Mouse (Mus musculus) CH12.LX (cell line): Measurements from ENCODE around the gene Cbwd1.
A peak's percentile ranks its signal among the peaks of the same experiment; 100 is the strongest.

Experiments
- CTCF ChIP-seq, 2 experiments: IDR thresholded peaks in 1 of 2; conservative IDR thresholded peaks in 1 of 2; 2 replicates each; pipeline ENCODE4 v1.5.1; 2011 to 2012; ENCODE audit warnings: low read depth in 2 of 2, low read length in 2 of 2, improper control_type of control experiment in 1 of 2, inconsistent platforms in 1 of 2, mild to moderate bottlenecking in 1 of 2, moderate library complexity in 1 of 2
- MAFK ChIP-seq: IDR thresholded peaks from 2 replicates; pipeline ENCODE4 v1.6.1; 2011; ENCODE audit warnings: low read length, improper control_type of control experiment; ENCODE audit not compliant: insufficient replicate concordance
- MEF2A ChIP-seq: IDR thresholded peaks from 2 replicates; pipeline ENCODE4 v1.6.1; 2014; ENCODE audit warnings: low read depth, mild to moderate bottlenecking, inconsistent platforms, low read length, improper control_type of control experiment, borderline replicate concordance
- POLR2A ChIP-seq: IDR thresholded peaks from 2 replicates; pipeline ENCODE4 v1.6.1; 2011; ENCODE audit warnings: low read depth, mild to moderate bottlenecking, improper control_type of control experiment, low read length
- POLR2AphosphoS2 ChIP-seq: IDR thresholded peaks from 2 replicates; pipeline ENCODE4 v1.6.1; 2011; ENCODE audit warnings: low read depth, low read length, improper control_type of control experiment
- USF1 ChIP-seq: IDR thresholded peaks from 2 replicates; pipeline ENCODE4 v1.6.1; 2014; ENCODE audit warnings: low read depth, mild to moderate bottlenecking, inconsistent platforms, low read length, improper control_type of control experiment
- ZKSCAN1 ChIP-seq: IDR thresholded peaks from 2 replicates; pipeline ENCODE4 v1.6.1; 2012; ENCODE audit warnings: low read depth, inconsistent platforms, low read length, improper control_type of control experiment, borderline replicate concordance
- ZNF384 ChIP-seq: IDR thresholded peaks from 2 replicates; pipeline ENCODE4 v1.6.1; 2012; ENCODE audit warnings: low read depth, low read length, improper control_type of control experiment, inconsistent platforms

GRCm38 (mm10) chr19:24885504-24885903, 75.9 kb downstream of the Cbwd1 start:
- TF ChIP-seq POLR2AphosphoS2 (no peak), USF1 (no peak), POLR2A (no peak), CTCF (conservative IDR thresholded peaks at IDR 0.05 in 1 of 2, IDR thresholded peaks at IDR 0.05 in 1 of 2; ENCODE audit: low read depth in 2 of 2, low read length in 2 of 2) (peak; percentile 79 to 82), ZKSCAN1 (no peak), MEF2A (no peak), ZNF384 (no peak), MAFK (no peak)
